Mouse (Mus musculus): Measurements from ENCODE around the gene Gm3173. TPM values are rescaled to one million over a fixed set of nuclear protein-coding genes. Genes with fewer than 3 reads are reported as not detected.

Gm3173 gene
- 0.40 TPM in 1 of 2 replicates, not detected in the other for polyA plus RNA-seq (2012; rRNA removed; ENCODE audit: low replicate concordance)

DNA sequence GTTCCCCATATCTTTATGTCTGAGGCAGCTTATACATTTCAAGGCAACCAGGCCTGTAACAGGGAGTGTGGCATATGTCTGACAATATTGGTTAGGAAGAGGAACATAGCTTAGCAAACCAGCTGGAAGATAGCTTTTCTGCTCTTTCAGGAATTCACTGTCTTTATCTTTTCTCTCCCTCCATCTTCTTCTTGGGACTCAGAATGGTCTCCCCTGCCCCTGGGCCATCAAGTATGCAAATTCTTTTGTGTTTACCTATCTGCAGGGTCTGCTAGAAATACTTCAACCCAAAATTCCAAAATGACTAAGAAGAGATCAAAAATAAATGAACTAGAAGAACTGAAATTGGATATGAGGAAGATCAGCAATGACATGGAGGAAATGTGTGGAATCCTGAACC is at the start of gene Gm3173:
Gene Gm3173, plus strand, starts transcription at position 301 of the 400 bp plus-strand sequence.

DNA sequence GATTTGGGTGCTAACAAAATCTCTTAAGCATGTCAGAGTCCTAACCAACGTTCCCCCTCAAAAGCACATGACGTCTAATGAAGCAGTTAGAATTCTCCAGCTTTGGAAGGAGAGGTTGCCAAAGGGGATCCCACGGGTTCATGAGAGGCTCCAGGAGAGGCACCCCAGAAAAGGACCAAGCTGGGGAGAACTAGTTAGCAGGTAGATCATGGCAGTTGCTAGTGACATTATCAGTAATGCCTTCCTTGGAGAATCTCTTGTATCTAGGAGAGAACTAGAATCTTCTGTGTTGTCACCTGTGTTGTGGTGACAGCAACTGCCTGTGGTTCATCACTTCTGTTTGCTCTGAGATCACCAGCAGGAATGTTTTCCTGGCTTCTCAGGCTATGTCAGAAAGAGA is 33.6 kb upstream of the Gm3173 start, which contains the start of gene Gm3159:
Gene Gm3159, plus strand, starts transcription at position 301 of the 400 bp plus-strand sequence.

GRCm38 (mm10) chr14:4414965-4415835 is 15.6 kb upstream of the Gm3173 start, which contains the start of gene Gm3164:
TSS of gene Gm3164 (plus strand) at chr14:4415448.

DNA sequence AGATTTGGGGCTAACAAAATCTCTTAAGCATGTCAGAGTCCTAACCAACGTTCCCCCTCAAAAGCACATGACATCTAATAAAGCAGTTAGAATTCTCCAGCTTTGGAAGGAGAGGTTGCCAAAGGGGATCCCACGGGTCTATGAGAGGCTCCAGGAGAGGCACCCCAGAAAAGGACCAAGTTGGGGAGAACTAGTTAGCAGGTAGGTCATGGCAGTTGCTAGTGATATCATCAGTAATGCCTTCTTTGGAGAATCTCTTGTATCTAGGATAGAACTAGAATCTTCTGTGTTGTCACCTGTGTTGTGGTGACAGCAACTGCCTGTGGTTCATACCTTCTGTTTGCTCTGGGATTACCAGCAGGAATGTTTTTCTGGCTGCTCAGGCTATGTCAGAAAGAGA is 50.7 kb downstream of the Gm3173 start, which contains the start of gene Gm3182:
Gene Gm3182, plus strand, starts transcription at position 301 of the 400 bp plus-strand sequence.

DNA sequence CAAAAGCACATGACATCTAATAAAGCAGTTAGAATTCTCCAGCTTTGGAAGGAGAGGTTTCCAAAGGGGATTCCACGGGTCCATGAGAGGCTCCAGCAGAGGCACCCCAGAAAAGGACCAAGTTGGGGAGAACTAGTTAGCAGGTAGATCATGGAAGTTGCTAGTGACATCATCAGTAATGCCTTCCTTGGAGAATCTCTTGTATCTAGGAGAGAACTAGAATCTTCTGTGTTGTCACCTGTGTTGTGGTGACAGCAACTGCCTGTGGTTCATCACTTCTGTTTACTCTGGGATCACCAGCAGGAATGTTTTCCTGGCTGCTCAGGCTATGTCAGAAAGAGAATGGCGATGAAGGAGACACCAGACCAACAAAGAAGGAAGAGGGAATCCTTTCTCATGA is 124.3 kb downstream of the Gm3173 start, which contains the start of gene Gm3047:
Gene Gm3047, plus strand, starts transcription at position 301 of the 400 bp plus-strand sequence.

Other genes starting within 250 kb of the Gm3173 start
- 0.57 TPM in 1 of 2 replicates, not detected in the other for gene Gm2974, start 248.4 kb upstream of the Gm3173 start, polyA plus RNA-seq (2012; rRNA removed; ENCODE audit: low replicate concordance)
- not detected in 2 replicates for gene Gm3138, start 181.4 kb upstream of the Gm3173 start, polyA plus RNA-seq (2012; rRNA removed; ENCODE audit: low replicate concordance)
- not detected in 2 replicates for gene Gm3149, start 113.7 kb upstream of the Gm3173 start, polyA plus RNA-seq (2012; rRNA removed; ENCODE audit: low replicate concordance)
- 0.29 TPM in 1 of 2 replicates, not detected in the other for gene 2610042L04Rik, start 96.2 kb upstream of the Gm3173 start, polyA plus RNA-seq (2012; rRNA removed; ENCODE audit: low replicate concordance)
- gene Gm3159, start 33.5 kb upstream of the Gm3173 start, polyA plus RNA-seq (2012; rRNA removed; ENCODE audit: low replicate concordance), result not detected in 2 replicates
- gene Gm3164, start 15.5 kb upstream of the Gm3173 start, polyA plus RNA-seq (2012; rRNA removed; ENCODE audit: low replicate concordance), result 0.06 and 0.37 TPM in 2 replicates
- gene Gm3182, start 50.8 kb downstream of the Gm3173 start, polyA plus RNA-seq (2012; rRNA removed; ENCODE audit: low replicate concordance), result not detected in 2 replicates
- not detected in 2 replicates for gene Gm3047, start 124.4 kb downstream of the Gm3173 start, polyA plus RNA-seq (2012; rRNA removed; ENCODE audit: low replicate concordance)
- gene Gm8159, start 201.4 kb downstream of the Gm3173 start, polyA plus RNA-seq (2012; rRNA removed; ENCODE audit: low replicate concordance), result not detected in 2 replicates
- not detected in 2 replicates for gene Gm3239, start 233.2 kb downstream of the Gm3173 start, polyA plus RNA-seq (2012; rRNA removed; ENCODE audit: low replicate concordance)

Data from subcutaneous adipose tissue, adult 2 months (tissue).